Mouse (Mus musculus): ENCODE measurements at regions not wholly inside any gene's neighbourhood (a gene's known extent, or its start where the extent isn't known, plus 50 kb on each side); places are given as distances from the start of the nearest gene placed in this dataset.

DNA sequence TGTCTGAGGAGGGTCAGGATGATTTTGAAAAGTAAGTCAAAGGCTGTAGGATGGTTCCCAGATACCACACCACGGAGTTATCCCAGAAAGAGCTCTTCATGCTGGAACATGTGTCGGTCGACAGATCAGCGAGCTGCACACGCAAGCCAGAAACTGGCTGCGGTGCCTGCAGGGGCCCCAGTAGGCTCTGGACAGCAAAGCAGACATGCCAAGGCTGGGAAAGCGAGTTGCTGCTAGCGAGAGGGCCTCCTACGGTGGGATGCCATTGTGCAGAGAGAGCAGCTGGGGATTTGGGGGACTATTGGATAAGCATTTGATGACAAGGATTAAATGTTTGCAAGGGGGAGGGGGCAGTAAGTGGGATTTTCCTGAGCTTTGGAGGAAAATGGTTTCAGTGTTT lies 145.4 kb upstream of the Cops8 start:
- H3K4me2 ChIP-seq (replicated peaks) = no peak overlapping the region

DNA sequence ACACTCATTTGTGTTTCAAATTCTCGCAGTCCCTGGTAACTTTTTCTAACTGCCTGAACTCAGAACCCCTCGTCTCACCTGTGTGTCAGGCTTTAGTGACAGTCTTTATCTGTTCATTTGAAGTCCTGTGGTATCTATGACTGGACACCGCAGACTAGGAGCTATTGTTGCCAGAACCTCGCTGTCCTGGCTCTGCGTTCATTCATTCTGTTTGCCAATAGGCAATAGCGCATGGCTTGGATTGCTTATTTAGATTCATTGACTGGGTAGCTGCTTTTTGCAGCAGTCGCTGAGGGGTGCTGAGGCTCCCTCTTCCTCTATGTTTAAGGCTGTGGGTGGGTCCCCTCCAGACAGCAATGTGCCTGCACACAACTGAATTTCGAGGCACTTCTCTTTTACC lies 144.6 kb upstream of the Cops8 start:
- Histone ChIP-seq H3K9ac (no peak overlapping the region), H3K36me3 (replicated peaks; ENCODE audit: control insufficient read depth, insufficient read depth) (no peaks in the 10 kb centered on the region), H3K9me3 (ENCODE audit: control insufficient read depth, low read length) (no peaks in the 10 kb centered on the region), H3K4me2 (replicated peaks) (no peak overlapping the region), H3K27me3 (ENCODE audit: control insufficient read depth, insufficient read depth, low read length) (no peaks in the 10 kb centered on the region), H3K4me1 (replicated peaks; ENCODE audit: control insufficient read depth, insufficient read depth, low read length) (peaks cover 5% of the 10 kb centered on the region), H3K27ac (no peak overlapping the region), H3K4me3 (replicated peaks; ENCODE audit: low read length) (no peak overlapping the region)
- ATAC-seq (ENCODE audit: low FRiP score) (no peak), DNase-seq (ENCODE audit: low spot score) (no peak)
- WGBS = 47% methylated on average over 8 of the region's 8 CpGs

More for the DNA sequence above, 145.4 kb upstream of the Cops8 start:
- Histone ChIP-seq H3K36me3 (replicated peaks; ENCODE audit: control insufficient read depth, insufficient read depth) (no peaks in the 10 kb centered on the region), H3K9ac (no peak overlapping the region), H3K9me3 (ENCODE audit: control insufficient read depth, low read length) (no peaks in the 10 kb centered on the region), H3K27me3 (ENCODE audit: control insufficient read depth, insufficient read depth, low read length) (no peaks in the 10 kb centered on the region), H3K27ac (no peak overlapping the region), H3K4me3 (replicated peaks; ENCODE audit: low read length) (no peak overlapping the region), H3K4me1 (replicated peaks; ENCODE audit: control insufficient read depth, insufficient read depth, low read length) (peaks cover 5% of the 10 kb centered on the region)
- 2% methylated on average over 9 of the region's 9 CpGs for WGBS
- ATAC-seq (ENCODE audit: low FRiP score) = no peak; the same call in 1 of the 2 replicates
- DNase-seq (ENCODE audit: low spot score) = no peak

DNA sequence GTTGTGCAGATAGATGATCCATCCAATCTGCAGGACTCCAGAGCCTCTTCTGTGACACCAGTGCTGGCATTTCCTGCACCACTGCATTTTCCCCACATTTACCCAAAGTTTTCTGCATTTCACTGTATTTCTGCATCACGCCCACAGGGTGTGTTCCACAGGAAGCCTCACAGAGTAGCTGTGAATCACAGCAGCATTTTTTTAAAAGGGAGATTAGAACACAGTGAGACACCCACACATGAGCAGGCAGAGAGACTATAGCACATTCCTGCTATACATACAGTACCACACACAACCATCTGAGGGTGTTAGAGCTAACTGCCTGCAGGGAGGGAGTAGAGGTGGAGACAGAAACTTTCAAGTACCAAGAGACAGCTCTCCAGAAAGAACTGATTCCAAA lies 141.1 kb upstream of the Cops8 start:
- no peak overlapping the region for H3K9ac ChIP-seq
- H3K27me3 ChIP-seq (ENCODE audit: control insufficient read depth, insufficient read depth, low read length) = no peaks in the 10 kb centered on the region
- WGBS = 93% methylated on average over 1 of the region's 1 CpGs
- no peaks in the 10 kb centered on the region for H3K36me3 ChIP-seq (replicated peaks; ENCODE audit: control insufficient read depth, insufficient read depth)
- no peak overlapping the region for H3K4me3 ChIP-seq (replicated peaks; ENCODE audit: low read length)
- DNase-seq (ENCODE audit: low spot score) = no peak
- no peaks in the 10 kb centered on the region for H3K9me3 ChIP-seq (ENCODE audit: control insufficient read depth, low read length)
- no peak for ATAC-seq (ENCODE audit: low FRiP score)
- H3K27ac ChIP-seq = no peak overlapping the region
- peaks cover 5% of the 10 kb centered on the region for H3K4me1 ChIP-seq (replicated peaks; ENCODE audit: control insufficient read depth, insufficient read depth, low read length)
- H3K4me2 ChIP-seq (replicated peaks) = no peak overlapping the region

GRCm38 (mm10) chr1:90463302-90463701 lies 139.5 kb upstream of the Cops8 start:
- no peak for ATAC-seq (ENCODE audit: low FRiP score)
- no peak for DNase-seq (ENCODE audit: low spot score)
- Histone ChIP-seq H3K4me1 (replicated peaks; ENCODE audit: control insufficient read depth, insufficient read depth, low read length) (peaks cover under 1% of the 10 kb centered on the region; the same call in 1 of the 2 replicates), H3K4me2 (replicated peaks) (no peak overlapping the region), H3K27ac (no peak overlapping the region), H3K4me3 (replicated peaks; ENCODE audit: low read length) (no peak overlapping the region), H3K9me3 (ENCODE audit: control insufficient read depth, low read length) (no peaks in the 10 kb centered on the region), H3K36me3 (replicated peaks; ENCODE audit: control insufficient read depth, insufficient read depth) (no peaks in the 10 kb centered on the region), H3K9ac (no peak overlapping the region), H3K27me3 (ENCODE audit: control insufficient read depth, insufficient read depth, low read length) (no peaks in the 10 kb centered on the region)
- WGBS = 90% methylated on average over 6 of the region's 6 CpGs

DNA sequence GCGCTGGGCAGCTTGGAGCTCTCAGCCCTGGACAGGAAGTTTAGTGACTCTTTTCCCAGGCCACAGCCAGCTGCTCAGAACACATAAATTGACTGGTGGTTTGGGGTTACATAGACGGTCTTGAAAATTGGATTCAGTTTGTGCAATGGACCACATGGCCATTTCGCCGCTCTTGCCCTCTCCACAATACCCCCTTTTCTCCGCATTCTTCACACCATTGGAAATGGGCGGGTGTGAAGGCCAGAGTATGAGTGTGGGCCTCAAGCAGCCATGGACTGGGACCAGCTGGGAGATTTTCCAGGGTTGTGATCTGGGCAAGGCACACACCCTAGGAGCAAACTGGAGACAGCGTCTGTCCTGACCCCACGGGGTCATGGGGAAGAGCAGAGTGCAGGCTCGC lies 135.1 kb upstream of the Cops8 start:
- ATAC-seq (ENCODE audit: low FRiP score) (no peak), DNase-seq (ENCODE audit: low spot score) (no peak)
- Histone ChIP-seq H3K4me2 (replicated peaks) (no peak overlapping the region), H3K9ac (no peak overlapping the region), H3K4me3 (replicated peaks; ENCODE audit: low read length) (no peak overlapping the region), H3K4me1 (replicated peaks; ENCODE audit: control insufficient read depth, insufficient read depth, low read length) (no peaks in the 10 kb centered on the region), H3K27me3 (ENCODE audit: control insufficient read depth, insufficient read depth, low read length) (no peaks in the 10 kb centered on the region), H3K27ac (no peak overlapping the region), H3K9me3 (ENCODE audit: control insufficient read depth, low read length) (no peaks in the 10 kb centered on the region), H3K36me3 (replicated peaks; ENCODE audit: control insufficient read depth, insufficient read depth) (no peaks in the 10 kb centered on the region)
- 38% methylated on average over 9 of the region's 9 CpGs for WGBS

GRCm38 (mm10) chr1:90470996-90471395 lies 131.8 kb upstream of the Cops8 start:
- H3K27me3 ChIP-seq (ENCODE audit: control insufficient read depth, insufficient read depth, low read length) = no peaks in the 10 kb centered on the region
- WGBS = 49% methylated on average over 10 of the region's 10 CpGs
- H3K4me2 ChIP-seq (replicated peaks) = no peak overlapping the region
- DNase-seq (ENCODE audit: low spot score) (no peak), ATAC-seq (ENCODE audit: low FRiP score) (no peak)
- H3K36me3 ChIP-seq (replicated peaks; ENCODE audit: control insufficient read depth, insufficient read depth) = no peaks in the 10 kb centered on the region
- no peak overlapping the region for H3K27ac ChIP-seq
- H3K4me1 ChIP-seq (replicated peaks; ENCODE audit: control insufficient read depth, insufficient read depth, low read length) = 0 out of 2 replicates have a peak, but pooled peaks cover 11% of the 10 kb centered on the region
- H3K4me3 ChIP-seq (replicated peaks; ENCODE audit: low read length) = no peak overlapping the region
- H3K9me3 ChIP-seq (ENCODE audit: control insufficient read depth, low read length) = no peaks in the 10 kb centered on the region
- no peak overlapping the region for H3K9ac ChIP-seq

DNA sequence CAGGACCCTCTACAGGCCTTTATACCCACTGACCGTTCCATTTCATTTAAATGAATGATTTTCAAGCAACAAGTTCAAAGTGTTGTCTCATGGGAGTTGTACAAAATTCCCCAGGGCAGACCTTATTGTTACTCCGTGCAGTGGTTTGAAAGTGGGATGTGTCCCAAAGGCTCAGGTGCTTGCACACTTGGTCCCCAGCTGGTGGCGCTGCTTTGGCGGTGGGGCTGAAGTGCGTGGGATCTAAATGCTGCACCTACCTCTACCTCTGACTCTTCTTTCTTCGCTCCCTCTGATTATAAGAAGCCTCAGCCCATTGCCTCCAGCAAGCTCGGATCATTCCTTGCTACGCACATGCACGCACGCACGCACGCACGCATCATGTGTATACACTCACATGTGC lies 131.0 kb upstream of the Cops8 start:
- DNase-seq (ENCODE audit: low spot score) = no peak
- H3K4me1 ChIP-seq (replicated peaks; ENCODE audit: control insufficient read depth, insufficient read depth, low read length) = peaks cover 17% of the 10 kb centered on the region; the same call in 1 of the 2 replicates
- 90% methylated on average over 13 of the region's 13 CpGs for WGBS

DNA sequence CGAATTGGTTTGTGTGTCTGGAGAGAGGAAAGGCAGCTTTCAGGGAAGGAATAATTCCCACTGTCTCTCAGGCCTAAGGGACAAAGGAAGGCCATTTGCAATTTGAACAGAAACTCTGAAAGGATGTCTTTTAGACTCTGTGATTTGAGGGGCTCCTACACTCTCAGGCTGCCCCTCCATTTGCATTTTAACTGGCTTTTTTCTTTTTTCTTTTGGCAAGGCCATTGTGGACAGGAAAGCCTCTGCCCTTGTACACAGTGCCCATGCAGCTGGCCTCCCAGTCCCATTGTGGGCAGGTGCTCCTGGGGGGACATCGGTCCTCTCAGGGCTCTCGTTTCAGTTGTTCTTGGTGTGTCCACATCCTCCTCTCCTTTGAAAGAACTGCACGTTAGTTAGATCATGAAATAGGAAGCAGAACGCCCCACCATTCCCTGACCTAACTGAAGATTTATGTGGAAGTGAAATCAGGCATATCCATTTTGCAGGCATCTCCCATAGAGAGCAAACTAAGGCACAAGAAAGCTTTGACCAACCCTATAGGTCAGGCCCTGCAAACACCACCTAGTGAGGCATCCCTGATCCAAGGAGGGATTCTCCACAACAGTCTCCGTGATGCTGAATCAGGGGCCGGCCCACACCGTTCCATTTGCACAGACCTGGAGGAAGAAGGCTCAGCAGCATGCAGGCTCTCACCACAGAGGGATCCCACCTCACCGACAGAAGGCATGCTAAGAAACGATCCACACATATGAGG lies 127.5 kb upstream of the Cops8 start:
- Histone ChIP-seq H3K27me3 (ENCODE audit: control insufficient read depth, insufficient read depth, low read length) (no peaks in the 10 kb centered on the region), H3K9me3 (ENCODE audit: control insufficient read depth, low read length) (no peaks in the 10 kb centered on the region), H3K4me2 (replicated peaks) (no peak overlapping the region), H3K36me3 (replicated peaks; ENCODE audit: control insufficient read depth, insufficient read depth) (no peaks in the 10 kb centered on the region), H3K4me1 (replicated peaks; ENCODE audit: control insufficient read depth, insufficient read depth, low read length) (peaks cover 19% of the 10 kb centered on the region; the same call in 1 of the 2 replicates), H3K4me3 (replicated peaks; ENCODE audit: low read length) (no peak overlapping the region), H3K9ac (no peak overlapping the region), H3K27ac (peak overlapping the region; percentile 16; the same call in 1 of the 2 replicates)
- DNase-seq (ENCODE audit: low spot score) = no peak
- peak; percentile 66; the same call in 1 of the 2 replicates for ATAC-seq (ENCODE audit: low FRiP score)
- 37% methylated on average over 10 of the region's 10 CpGs for WGBS

More for the DNA sequence above, 131.0 kb upstream of the Cops8 start:
- Histone ChIP-seq H3K4me3 (replicated peaks; ENCODE audit: low read length) (no peak overlapping the region), H3K9me3 (ENCODE audit: control insufficient read depth, low read length) (no peaks in the 10 kb centered on the region), H3K36me3 (replicated peaks; ENCODE audit: control insufficient read depth, insufficient read depth) (no peaks in the 10 kb centered on the region), H3K27ac (no peak overlapping the region), H3K9ac (no peak overlapping the region), H3K27me3 (ENCODE audit: control insufficient read depth, insufficient read depth, low read length) (no peaks in the 10 kb centered on the region), H3K4me2 (replicated peaks) (no peak overlapping the region)
- no peak for ATAC-seq (ENCODE audit: low FRiP score)

GRCm38 (mm10) chr1:90476556-90477243 lies 126.1 kb upstream of the Cops8 start:
- H3K27ac ChIP-seq = no peak overlapping the region
- H3K9ac ChIP-seq = no peak overlapping the region; the same call in 1 of the 2 replicates
- H3K4me1 ChIP-seq (replicated peaks; ENCODE audit: control insufficient read depth, insufficient read depth, low read length) = peaks cover 19% of the 10 kb centered on the region; the same call in 1 of the 2 replicates
- no peaks in the 10 kb centered on the region for H3K27me3 ChIP-seq (ENCODE audit: control insufficient read depth, insufficient read depth, low read length)
- no peak overlapping the region for H3K4me3 ChIP-seq (replicated peaks; ENCODE audit: low read length)
- no peaks in the 10 kb centered on the region for H3K36me3 ChIP-seq (replicated peaks; ENCODE audit: control insufficient read depth, insufficient read depth)
- no peak overlapping the region for H3K4me2 ChIP-seq (replicated peaks)
- H3K9me3 ChIP-seq (ENCODE audit: control insufficient read depth, low read length) = no peaks in the 10 kb centered on the region
- 31% methylated on average over 9 of the region's 9 CpGs for WGBS
- DNase-seq (ENCODE audit: low spot score) (no peak), ATAC-seq (ENCODE audit: low FRiP score) (no peak)
